Mouse (Mus musculus): Measurements from ENCODE around the gene Ube2c. TPM values are rescaled to one million over a fixed set of nuclear protein-coding genes. Genes with fewer than 3 reads are reported as not detected.
A peak's percentile ranks its signal among the peaks of the same experiment; 100 is the strongest.
"Not testable (repeated sequence)": the region's sequence is repeated elsewhere in the genome, so short reads cannot be mapped to it uniquely, and the experiment has no call there.

The Ube2c gene
- polyA plus RNA-seq, 1 experiment, result 371 TPM

DNA sequence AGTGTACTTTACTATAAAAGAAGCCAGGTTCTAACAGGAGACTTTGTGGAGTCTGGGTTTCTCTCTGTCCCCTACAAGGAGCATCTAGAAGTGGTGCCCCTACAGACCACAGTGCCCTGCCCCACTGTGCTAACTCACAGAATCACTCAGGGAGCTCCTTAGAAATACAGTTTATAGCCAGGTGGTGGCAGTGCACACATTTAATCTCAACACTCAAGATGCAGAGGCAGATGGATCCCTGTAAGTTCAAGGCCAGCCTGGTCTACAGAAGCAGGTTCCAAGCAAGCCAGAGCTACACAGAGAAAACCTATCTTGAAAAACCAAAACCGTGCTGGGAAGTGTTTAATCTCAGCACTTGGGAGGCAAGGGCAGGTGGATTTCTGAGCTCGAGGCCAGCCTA lies 24.1 kb downstream of the Ube2c start:
- Histone ChIP-seq H3K9me3 (replicated peaks; ENCODE audit: control insufficient read depth, insufficient read depth, low read length, poor library complexity, severe bottlenecking) (no peaks in the 10 kb centered on the region), H3K27me3 (ENCODE audit: control insufficient read depth, insufficient read depth, low read length, poor library complexity, severe bottlenecking) (no peaks in the 10 kb centered on the region), H3K4me3 (ENCODE audit: low read depth, low read length) (no peak overlapping the region), H3K9ac (ENCODE audit: low read depth, poor library complexity, severe bottlenecking) (no peak overlapping the region), H3K4me1 (ENCODE audit: control insufficient read depth, insufficient read depth, low read length) (peaks cover 7% of the 10 kb centered on the region), H3K36me3 (ENCODE audit: control insufficient read depth, insufficient read depth, low read length, poor library complexity, severe bottlenecking) (peaks cover 13% of the 10 kb centered on the region), H3K27ac (ENCODE audit: insufficient read depth, low read length) (peak overlapping the region; percentile 10; the same call in 1 of the 2 replicates)
- no peak for TF ChIP-seq CTCF (IDR thresholded peaks at IDR 0.05; ENCODE audit: low read depth, low read length)
- no peak for TF ChIP-seq POLR2A (IDR thresholded peaks at IDR 0.05; ENCODE audit: insufficient read depth, low read length)
- no peak for TF ChIP-seq EP300 (IDR thresholded peaks at IDR 0.05; ENCODE audit: insufficient read depth, low read depth, low read length)

GRCm38 (mm10) chr2:164794293-164794692 lies 24.6 kb downstream of the Ube2c start:
- peaks cover 3% of the 10 kb centered on the region for H3K4me1 ChIP-seq (ENCODE audit: control insufficient read depth, insufficient read depth, low read length)
- H3K27me3 ChIP-seq (ENCODE audit: control insufficient read depth, insufficient read depth, low read length, poor library complexity, severe bottlenecking), result no peaks in the 10 kb centered on the region
- no peak overlapping the region for H3K27ac ChIP-seq (ENCODE audit: insufficient read depth, low read length)
- TF ChIP-seq EP300 (IDR thresholded peaks at IDR 0.05; ENCODE audit: insufficient read depth, low read depth, low read length) (0 out of 2 replicates have a peak, but pooled peaks have one; percentile 17), CTCF (IDR thresholded peaks at IDR 0.05; ENCODE audit: low read depth, low read length) (peak; percentile 93), POLR2A (IDR thresholded peaks at IDR 0.05; ENCODE audit: insufficient read depth, low read length) (no peak)
- peaks cover 13% of the 10 kb centered on the region for H3K36me3 ChIP-seq (ENCODE audit: control insufficient read depth, insufficient read depth, low read length, poor library complexity, severe bottlenecking)
- H3K9ac ChIP-seq (ENCODE audit: low read depth, poor library complexity, severe bottlenecking), result no peak overlapping the region
- H3K9me3 ChIP-seq (replicated peaks; ENCODE audit: control insufficient read depth, insufficient read depth, low read length, poor library complexity, severe bottlenecking), result no peaks in the 10 kb centered on the region
- no peak overlapping the region for H3K4me3 ChIP-seq (ENCODE audit: low read depth, low read length)

DNA sequence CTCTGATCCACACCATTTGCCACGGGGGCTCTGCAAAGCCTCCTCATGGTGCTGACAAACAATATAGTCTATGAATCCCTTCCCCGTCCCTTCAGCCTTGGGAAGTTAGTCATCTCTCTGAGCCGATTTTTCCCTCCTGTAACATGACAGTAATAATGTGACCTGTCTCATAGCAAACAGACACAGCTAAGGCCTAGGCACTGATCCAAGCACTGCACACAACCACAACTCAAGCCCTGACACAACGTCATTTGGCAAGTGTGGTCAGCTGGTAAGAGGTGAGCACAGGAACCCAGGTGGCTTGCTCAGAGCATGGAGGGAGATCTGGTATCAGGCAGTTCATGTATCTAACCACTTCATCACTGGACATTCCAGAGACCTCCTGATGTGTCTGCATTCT lies 26.2 kb downstream of the Ube2c start:
- Histone ChIP-seq H3K4me3 (ENCODE audit: low read depth, low read length) (no peak overlapping the region), H3K27ac (ENCODE audit: insufficient read depth, low read length) (no peak overlapping the region), H3K9ac (ENCODE audit: low read depth, poor library complexity, severe bottlenecking) (no peak overlapping the region), H3K9me3 (replicated peaks; ENCODE audit: control insufficient read depth, insufficient read depth, low read length, poor library complexity, severe bottlenecking) (no peaks in the 10 kb centered on the region), H3K4me1 (ENCODE audit: control insufficient read depth, insufficient read depth, low read length) (no peaks in the 10 kb centered on the region), H3K27me3 (ENCODE audit: control insufficient read depth, insufficient read depth, low read length, poor library complexity, severe bottlenecking) (no peaks in the 10 kb centered on the region), H3K36me3 (ENCODE audit: control insufficient read depth, insufficient read depth, low read length, poor library complexity, severe bottlenecking) (peaks cover 13% of the 10 kb centered on the region)
- TF ChIP-seq CTCF (IDR thresholded peaks at IDR 0.05; ENCODE audit: low read depth, low read length) (no peak), POLR2A (IDR thresholded peaks at IDR 0.05; ENCODE audit: insufficient read depth, low read length) (no peak), EP300 (IDR thresholded peaks at IDR 0.05; ENCODE audit: insufficient read depth, low read depth, low read length) (no peak)

DNA sequence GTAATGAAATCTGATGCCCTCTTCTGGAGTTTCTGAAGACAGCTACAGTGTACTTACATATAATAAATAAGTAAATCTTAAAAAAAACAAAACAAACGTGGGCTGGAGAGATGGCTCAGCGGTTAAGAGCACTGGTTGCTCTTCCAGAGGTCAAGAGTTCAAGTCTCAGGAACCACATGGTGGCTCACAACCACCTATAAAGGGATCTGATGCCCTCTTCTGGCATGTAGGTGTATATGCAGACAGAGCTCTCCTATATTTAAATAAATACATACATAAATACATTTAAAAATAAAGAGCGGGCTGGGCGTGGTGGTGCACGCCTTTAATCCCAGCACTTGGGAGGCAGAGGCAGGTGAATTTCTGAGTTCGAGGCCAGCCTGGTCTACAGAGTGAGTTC lies 28.9 kb downstream of the Ube2c start:
- H3K36me3 ChIP-seq (ENCODE audit: control insufficient read depth, insufficient read depth, low read length, poor library complexity, severe bottlenecking), result peaks cover 13% of the 10 kb centered on the region
- not testable (repeated sequence) for H3K9ac ChIP-seq (ENCODE audit: low read depth, poor library complexity, severe bottlenecking); H3K27ac ChIP-seq (ENCODE audit: insufficient read depth, low read length); H3K4me1 ChIP-seq (ENCODE audit: control insufficient read depth, insufficient read depth, low read length); H3K4me3 ChIP-seq (ENCODE audit: low read depth, low read length); H3K27me3 ChIP-seq (ENCODE audit: control insufficient read depth, insufficient read depth, low read length, poor library complexity, severe bottlenecking); H3K9me3 ChIP-seq (replicated peaks; ENCODE audit: control insufficient read depth, insufficient read depth, low read length, poor library complexity, severe bottlenecking)

GRCm38 (mm10) chr2:164800252-164801004 lies 30.7 kb downstream of the Ube2c start:
- TF ChIP-seq CTCF (IDR thresholded peaks at IDR 0.05; ENCODE audit: low read depth, low read length) (no peak), POLR2A (IDR thresholded peaks at IDR 0.05; ENCODE audit: insufficient read depth, low read length) (no peak), EP300 (IDR thresholded peaks at IDR 0.05; ENCODE audit: insufficient read depth, low read depth, low read length) (no peak)
- H3K27ac ChIP-seq (ENCODE audit: insufficient read depth, low read length), result no peak overlapping the region
- H3K27me3 ChIP-seq (ENCODE audit: control insufficient read depth, insufficient read depth, low read length, poor library complexity, severe bottlenecking), result no peaks in the 10 kb centered on the region
- H3K9me3 ChIP-seq (replicated peaks; ENCODE audit: control insufficient read depth, insufficient read depth, low read length, poor library complexity, severe bottlenecking), result no peaks in the 10 kb centered on the region
- H3K9ac ChIP-seq (ENCODE audit: low read depth, poor library complexity, severe bottlenecking), result no peak overlapping the region
- H3K36me3 ChIP-seq (ENCODE audit: control insufficient read depth, insufficient read depth, low read length, poor library complexity, severe bottlenecking), result peaks cover 13% of the 10 kb centered on the region
- H3K4me1 ChIP-seq (ENCODE audit: control insufficient read depth, insufficient read depth, low read length), result peaks cover 2% of the 10 kb centered on the region
- H3K4me3 ChIP-seq (ENCODE audit: low read depth, low read length), result no peak overlapping the region

DNA sequence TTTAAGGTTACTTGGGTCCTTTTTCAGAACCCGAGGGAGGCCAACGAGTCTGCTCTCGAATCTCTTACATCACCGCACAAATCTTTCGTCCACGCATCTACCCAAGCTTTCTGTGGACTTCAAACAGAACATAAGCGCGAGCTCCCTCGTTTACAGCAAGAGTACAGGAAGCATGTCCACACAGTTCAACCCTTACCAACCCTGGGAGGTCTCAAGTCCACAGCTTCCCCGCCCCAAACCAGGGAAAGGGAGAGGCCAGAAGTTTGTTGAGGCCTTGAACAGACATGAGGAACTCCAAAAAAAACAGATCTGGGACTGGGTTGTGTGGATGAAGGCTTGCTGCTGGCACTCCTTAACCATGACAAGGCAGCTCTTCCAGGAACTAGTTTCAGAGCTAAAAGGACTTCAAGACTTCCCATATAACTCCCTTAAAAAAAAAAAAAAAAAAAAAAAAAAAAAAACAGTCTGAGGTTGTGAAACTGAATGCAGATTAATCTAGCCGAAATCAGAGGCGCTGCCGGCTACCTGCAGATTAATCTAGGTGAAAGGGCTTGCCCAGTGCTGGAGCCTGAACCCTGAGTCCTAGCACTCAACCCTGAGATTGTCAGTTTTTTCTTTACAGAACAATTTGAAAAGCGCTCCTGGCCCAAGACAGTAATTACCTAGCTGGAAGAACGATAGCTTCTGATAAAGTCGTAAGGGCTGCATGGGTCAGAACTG lies 33.7 kb downstream of the Ube2c start:
- 0 out of 2 replicates have a peak overlapping the region, but pooled peaks have one; percentile 43 for H3K9ac ChIP-seq (ENCODE audit: low read depth, poor library complexity, severe bottlenecking)
- H3K4me3 ChIP-seq (ENCODE audit: low read depth, low read length), result no peak overlapping the region

More for the DNA sequence above, 33.7 kb downstream of the Ube2c start:
- H3K9me3 ChIP-seq (replicated peaks; ENCODE audit: control insufficient read depth, insufficient read depth, low read length, poor library complexity, severe bottlenecking), result no peaks in the 10 kb centered on the region
- no peaks in the 10 kb centered on the region for H3K36me3 ChIP-seq (ENCODE audit: control insufficient read depth, insufficient read depth, low read length, poor library complexity, severe bottlenecking)
- no peak overlapping the region for H3K27ac ChIP-seq (ENCODE audit: insufficient read depth, low read length)
- H3K4me1 ChIP-seq (ENCODE audit: control insufficient read depth, insufficient read depth, low read length), result peaks cover 5% of the 10 kb centered on the region
- TF ChIP-seq POLR2A (IDR thresholded peaks at IDR 0.05; ENCODE audit: insufficient read depth, low read length) (no peak), CTCF (IDR thresholded peaks at IDR 0.05; ENCODE audit: low read depth, low read length) (no peak), EP300 (IDR thresholded peaks at IDR 0.05; ENCODE audit: insufficient read depth, low read depth, low read length) (no peak)
- no peaks in the 10 kb centered on the region for H3K27me3 ChIP-seq (ENCODE audit: control insufficient read depth, insufficient read depth, low read length, poor library complexity, severe bottlenecking)
